Comparison of ENCODE assay signal across 8 mouse cellular contexts in genomic region chr17:83020576-83020975, GRCm38 (mm10).
DNase-seq lines count a peak whose midpoint lies in the region; ATAC-seq and TF ChIP-seq lines count a peak whose summit lies in the region.

No protein-coding gene starts in this region.

- no peaks in the 10 kb centered on the region for H3K9me3 ChIP-seq in heart, embryonic 16.5 days (replicated peaks; ENCODE audit: control insufficient read depth, low read length)
- H3K9me3 ChIP-seq in lung, postnatal 0 days (ENCODE audit: low read length), result no peaks in the 10 kb centered on the region
- no peaks in the 10 kb centered on the region for H3K9me3 ChIP-seq in liver, embryonic 12.5 days (replicated peaks)

- no peak overlapping the region for H3K9ac ChIP-seq in heart, embryonic 16.5 days (ENCODE audit: low read length)
- H3K9ac ChIP-seq in lung, postnatal 0 days (replicated peaks; ENCODE audit: low read depth), result no peak overlapping the region
- no peak overlapping the region for H3K9ac ChIP-seq in liver, embryonic 12.5 days

- H3K27ac ChIP-seq in left cerebral cortex, adult 2 months, result no peak overlapping the region
- no peak overlapping the region for H3K27ac ChIP-seq in heart, embryonic 16.5 days (ENCODE audit: low read length)
- H3K27ac ChIP-seq in lung, postnatal 0 days (ENCODE audit: low read length), result no peak overlapping the region
- no peak overlapping the region for H3K27ac ChIP-seq in liver, embryonic 12.5 days

- H3K27me3 ChIP-seq in heart, embryonic 16.5 days (ENCODE audit: control insufficient read depth, insufficient read depth, low read length), result no peaks in the 10 kb centered on the region
- H3K27me3 ChIP-seq in lung, postnatal 0 days (replicated peaks; ENCODE audit: insufficient read depth, low read length), result no peaks in the 10 kb centered on the region
- H3K27me3 ChIP-seq in liver, embryonic 12.5 days (replicated peaks), result no peaks in the 10 kb centered on the region

- peak; percentile 26; the same call in 1 of the 2 replicates for ATAC-seq in heart, embryonic 16.5 days (replicated peaks; ENCODE audit: extremely low read depth, insufficient read depth, low FRiP score)
- ATAC-seq in lung, postnatal 0 days, result peak; percentile 56
- ATAC-seq in liver, embryonic 12.5 days, result no peak
- no peak for ATAC-seq in megakaryocyte progenitor cell, adult 5-6 weeks (replicated peaks; ENCODE audit: poor library complexity)

- H3K4me1 ChIP-seq in heart, embryonic 16.5 days (ENCODE audit: control insufficient read depth, insufficient read depth, low read length), result no peaks in the 10 kb centered on the region
- no peaks in the 10 kb centered on the region for H3K4me1 ChIP-seq in lung, postnatal 0 days (ENCODE audit: insufficient read depth, low read depth, low read length)
- H3K4me1 ChIP-seq in liver, embryonic 12.5 days, result no peaks in the 10 kb centered on the region

- peak; percentile 29 to 84 for DNase-seq in left cerebral cortex, postnatal 10 days (ENCODE audit: extremely low spot score in 1 of 2, low spot score in 2 of 2)
- no peak for DNase-seq in left cerebral cortex, adult 2 months (ENCODE audit: extremely low spot score in 1 of 2, low spot score in 2 of 2)
- peak; percentile 52 to 57 for DNase-seq in cerebellum, adult 18-20 months
- peak; percentile 87 for DNase-seq in lung, postnatal 0 days (ENCODE audit: low spot score)
- no peak for DNase-seq in thymus, postnatal 25 days

- peak; percentile 24; the same call in 1 of the 2 replicates for TF ChIP-seq EP300 in lung, postnatal 0 days (IDR thresholded peaks at IDR 0.05)

- WGBS in heart, embryonic 16.5 days, result 60% methylated on average over 10 of the region's 10 CpGs
- WGBS in lung, postnatal 0 days, result 57% methylated on average over 10 of the region's 10 CpGs
- 69% methylated on average over 10 of the region's 10 CpGs for WGBS in liver, embryonic 12.5 days (ENCODE audit: insufficient replicate concordance)

- TF ChIP-seq CTCF in left cerebral cortex, adult 2 months (IDR thresholded peaks at IDR 0.05), result no peak
- no peak for TF ChIP-seq CTCF in lung, postnatal 0 days (IDR thresholded peaks at IDR 0.05)

- H3K4me3 ChIP-seq in left cerebral cortex, adult 2 months, result no peak overlapping the region
- H3K4me3 ChIP-seq in heart, embryonic 16.5 days (ENCODE audit: low read length), result no peak overlapping the region
- H3K4me3 ChIP-seq in lung, postnatal 0 days (ENCODE audit: low read depth, low read length), result no peak overlapping the region
- H3K4me3 ChIP-seq in liver, embryonic 12.5 days, result no peak overlapping the region

- H3K4me2 ChIP-seq in heart, embryonic 16.5 days (ENCODE audit: low read depth, low read length), result no peak overlapping the region
- no peak overlapping the region for H3K4me2 ChIP-seq in lung, postnatal 0 days (replicated peaks; ENCODE audit: low read depth, low read length)
- no peak overlapping the region for H3K4me2 ChIP-seq in liver, embryonic 12.5 days

- no peaks in the 10 kb centered on the region for H3K36me3 ChIP-seq in heart, embryonic 16.5 days (ENCODE audit: control insufficient read depth, insufficient read depth)
- no peaks in the 10 kb centered on the region for H3K36me3 ChIP-seq in lung, postnatal 0 days (ENCODE audit: insufficient read depth, low read length)
- no peaks in the 10 kb centered on the region for H3K36me3 ChIP-seq in liver, embryonic 12.5 days

- intact Hi-C loops in left cerebral cortex, postnatal 10 days (cut with DNase I), result loop anchor here (10.0 kb wide), 1 partner anchor 474 kb away; no protein-coding TSS in a partner anchor
- intact Hi-C loops in left cerebral cortex, adult 2 months (cut with DNase I), result no loop called here

Comparison
In these comparisons a context has a peak if more than half of its experiments do, and no peak if none do; other contexts are left out.
1. DNase-seq: peak in left cerebral cortex, postnatal 10 days (2 of 2), cerebellum, adult 18-20 months (2 of 2) and lung, postnatal 0 days (single experiment); none in left cerebral cortex, adult 2 months (0 of 2) and thymus, postnatal 25 days (single experiment).
2. ATAC-seq: peak in heart, embryonic 16.5 days (single experiment) and lung, postnatal 0 days (single experiment); none in liver, embryonic 12.5 days (single experiment) and megakaryocyte progenitor cell, adult 5-6 weeks (single experiment).